Mouse (Mus musculus) testis, postnatal 14 days (tissue): ENCODE measurements at regions not wholly inside any gene's neighbourhood (a gene's known extent, or its start where the extent isn't known, plus 50 kb on each side); places are given as distances from the start of the nearest gene placed in this dataset.
"Not testable (repeated sequence)": the region's sequence is repeated elsewhere in the genome, so short reads cannot be mapped to it uniquely, and the experiment has no call there.

Experiments
- DNase-seq: peaks from one replicate; pipeline ENCODE4 v3.0.0; 2021; ENCODE audit warnings: low spot score

GRCm38 (mm10) chr3:22006651-22007050 is 69.8 kb upstream of the Tbl1xr1 start:
- no peak for DNase-seq

GRCm38 (mm10) chr3:22007736-22008135 is 68.7 kb upstream of the Tbl1xr1 start:
- DNase-seq: no peak

DNA sequence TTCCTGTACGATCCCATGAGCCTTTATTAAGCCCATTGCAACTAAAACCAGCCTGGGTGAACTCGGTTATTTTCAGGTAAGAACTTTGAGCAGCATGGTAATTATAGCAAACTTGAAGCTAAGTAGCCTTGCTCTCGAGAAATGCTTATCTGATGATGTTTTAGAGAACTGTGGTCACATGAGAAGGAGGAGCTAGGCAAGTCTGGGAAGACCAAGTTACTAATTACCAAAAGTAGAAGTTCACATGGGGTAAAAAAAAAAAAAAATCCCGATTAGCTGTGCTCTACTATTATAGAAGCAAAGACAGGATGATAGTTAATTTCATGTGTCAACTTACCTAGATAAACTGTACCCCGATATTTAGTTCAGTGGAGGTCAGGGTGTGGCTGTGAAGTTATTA is 68.0 kb upstream of the Tbl1xr1 start:
- DNase-seq: no peak

DNA sequence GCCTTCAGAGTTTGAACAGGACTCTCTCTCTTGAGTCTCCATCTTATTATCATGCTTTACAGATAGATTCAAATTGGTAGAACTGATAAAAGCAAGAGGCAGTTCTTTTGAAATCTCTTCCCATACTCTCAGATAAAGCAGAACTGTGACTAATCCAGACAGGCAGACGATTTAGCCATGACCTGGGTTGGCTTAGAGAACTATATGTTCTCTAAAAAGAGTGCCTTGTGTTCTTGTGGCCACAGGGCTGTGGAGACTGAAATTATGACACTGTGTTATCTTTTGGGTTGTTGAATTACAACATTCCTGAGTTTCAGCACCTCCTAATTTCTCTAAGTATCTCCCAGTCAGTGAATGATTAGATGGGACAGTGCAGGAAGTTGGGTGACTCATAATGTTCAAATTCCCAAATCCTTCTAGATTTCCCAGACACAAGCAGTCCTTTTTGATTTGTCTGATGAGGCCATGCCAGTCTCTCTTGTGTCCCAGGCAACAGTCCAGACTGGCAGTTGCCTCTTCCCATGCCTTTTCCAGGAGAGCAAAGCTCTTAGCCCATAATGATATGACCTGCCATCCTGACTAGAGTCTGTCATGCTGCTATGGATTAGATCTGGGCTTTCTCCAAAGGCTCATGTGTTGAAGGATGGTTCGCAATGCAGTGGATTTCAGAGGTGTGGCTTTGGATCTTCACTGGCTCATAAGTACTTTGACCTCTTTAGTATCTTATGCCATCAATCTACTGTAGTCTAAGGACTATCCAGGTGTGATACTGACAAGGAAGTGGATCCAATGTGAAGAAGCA is 66.4 kb upstream of the Tbl1xr1 start:
- no peak for DNase-seq

GRCm38 (mm10) chr3:22010700-22010991 is 65.8 kb upstream of the Tbl1xr1 start:
- DNase-seq: not testable (repeated sequence)

DNA sequence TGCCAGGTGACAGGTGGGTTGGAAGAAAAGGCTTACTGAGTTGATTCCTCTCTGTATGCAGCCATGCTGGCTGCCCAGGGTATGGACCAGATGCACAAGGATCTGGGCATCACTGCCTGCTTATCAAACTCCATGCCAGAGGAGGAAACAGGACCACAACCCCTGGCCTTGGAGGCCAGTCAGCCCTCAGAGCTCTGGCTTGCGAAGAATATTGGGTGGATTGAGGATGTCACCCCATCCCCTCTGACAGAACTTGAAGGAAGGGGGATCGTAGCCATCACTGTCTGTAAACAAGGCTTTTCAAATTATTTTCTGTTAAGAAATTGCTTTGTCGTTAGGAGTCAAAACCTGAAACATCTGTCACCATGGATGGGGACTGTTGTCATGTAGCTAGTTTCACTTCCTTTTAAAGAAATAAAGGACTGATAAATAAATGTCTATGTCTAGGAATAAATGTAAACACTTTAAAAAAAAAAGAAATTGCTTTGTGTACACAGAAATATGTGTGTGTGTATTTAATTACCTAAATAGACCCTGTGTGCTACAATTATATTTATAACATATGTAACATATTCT is 55.0 kb upstream of the Tbl1xr1 start:
- no peak for DNase-seq

- no peak for DNase-seq
Observed at GRCm38 (mm10) chr3:22022418-22022817, 54.0 kb upstream of the Tbl1xr1 start.

- DNase-seq: no peak
Observed at GRCm38 (mm10) chr3:22023049-22023448, 53.4 kb upstream of the Tbl1xr1 start.

- DNase-seq: no peak
Observed at GRCm38 (mm10) chr3:22023551-22023950, 52.9 kb upstream of the Tbl1xr1 start.

GRCm38 (mm10) chr3:22024200-22024599 is 52.3 kb upstream of the Tbl1xr1 start:
- DNase-seq: no peak

- DNase-seq: no peak
Observed at GRCm38 (mm10) chr3:22025119-22025518, 51.3 kb upstream of the Tbl1xr1 start.

DNA sequence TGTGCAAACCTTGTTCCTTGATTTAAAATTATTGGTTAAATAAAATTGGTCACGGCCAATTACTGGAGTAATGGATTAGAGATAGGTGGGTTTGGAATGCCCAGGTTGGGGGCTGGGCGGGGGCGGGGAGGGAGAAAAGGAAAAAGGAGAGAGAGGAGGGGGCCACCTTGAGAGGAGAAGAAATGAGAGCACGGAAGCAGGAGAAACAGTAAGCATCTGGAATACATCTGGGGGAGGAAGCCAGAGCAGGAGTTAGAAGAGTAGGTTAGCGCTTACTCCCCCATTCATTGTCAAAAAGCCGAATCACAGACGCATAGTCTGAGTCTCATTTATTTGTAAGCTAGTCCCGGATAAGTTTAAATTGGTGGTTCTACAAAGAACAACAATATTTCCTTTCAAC is 50.8 kb upstream of the Tbl1xr1 start:
- no peak for DNase-seq
